Mouse (Mus musculus) fat pad, adult 2 months (tissue): ENCODE results near the gene Armh3.
"Not testable (repeated sequence)": the region's sequence is repeated elsewhere in the genome, so short reads cannot be mapped to it uniquely, and the experiment has no call there.

ENCODE experiments used
- DNase-seq: peaks from one replicate; pipeline ENCODE4 v3.0.0-alpha.2; 2011; ENCODE audit warnings: low read depth, low spot score; ENCODE audit errors: extremely low read depth

The Armh3 gene

DNA sequence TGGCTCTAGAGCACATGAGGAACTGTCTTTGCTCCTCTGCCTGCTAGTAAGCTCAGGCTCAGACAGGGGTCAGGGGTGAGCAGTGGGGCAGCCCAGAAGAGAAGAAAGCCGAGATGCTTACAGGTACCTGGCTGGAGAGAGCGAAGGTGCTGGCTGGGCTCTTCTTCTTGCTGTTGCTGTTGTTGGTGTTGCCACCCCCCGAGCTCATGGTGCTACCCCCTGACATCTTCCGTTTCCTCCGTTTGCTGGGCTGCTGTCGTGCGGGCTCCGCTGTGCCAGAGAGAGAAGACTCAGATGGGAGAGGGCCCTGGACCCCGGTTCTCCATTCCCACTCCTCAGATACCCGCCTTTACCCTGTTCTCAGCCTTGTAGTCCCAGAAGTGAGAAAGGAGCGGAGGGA, 35.6 kb upstream of the Armh3 start:
- no peak for DNase-seq

DNA sequence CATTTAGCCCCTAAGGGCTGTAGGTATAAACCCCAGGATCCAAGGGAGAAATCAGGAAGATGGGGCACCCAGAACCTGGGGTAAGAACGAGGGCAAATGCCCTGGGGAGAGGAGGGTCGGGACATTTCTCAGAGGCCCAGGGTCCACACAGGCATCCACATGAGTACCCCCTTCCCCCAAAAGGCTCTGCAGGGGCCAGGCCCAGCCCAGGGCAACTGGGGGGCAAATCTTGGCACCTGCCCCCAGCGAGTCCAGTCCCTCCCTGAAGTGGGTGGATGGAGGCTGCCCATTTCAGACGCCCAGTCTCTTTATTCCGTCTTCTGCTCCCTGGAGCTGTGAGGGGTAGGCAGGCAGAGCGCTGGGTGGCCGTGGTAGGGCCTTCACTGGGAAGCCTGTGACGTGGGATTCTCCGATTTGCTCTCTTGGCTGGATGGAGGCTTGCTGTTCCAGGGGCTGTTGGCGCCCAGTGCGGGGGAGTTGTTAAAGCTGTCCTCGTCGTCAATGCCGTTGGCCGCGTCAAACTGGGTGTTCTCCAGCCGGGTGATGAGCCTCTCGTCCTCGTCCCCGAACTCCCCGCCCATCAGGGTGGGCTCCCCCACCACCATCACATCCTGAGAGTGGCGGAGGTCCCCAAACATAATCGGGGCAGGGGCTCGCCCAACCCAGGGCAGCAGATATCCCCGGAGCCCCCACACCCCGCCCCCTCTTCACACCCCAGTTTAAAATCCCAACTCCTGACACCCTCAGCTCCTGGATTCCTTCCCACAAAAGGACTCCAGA, 34.6 kb upstream of the Armh3 start:
- DNase-seq, result no peak

DNA sequence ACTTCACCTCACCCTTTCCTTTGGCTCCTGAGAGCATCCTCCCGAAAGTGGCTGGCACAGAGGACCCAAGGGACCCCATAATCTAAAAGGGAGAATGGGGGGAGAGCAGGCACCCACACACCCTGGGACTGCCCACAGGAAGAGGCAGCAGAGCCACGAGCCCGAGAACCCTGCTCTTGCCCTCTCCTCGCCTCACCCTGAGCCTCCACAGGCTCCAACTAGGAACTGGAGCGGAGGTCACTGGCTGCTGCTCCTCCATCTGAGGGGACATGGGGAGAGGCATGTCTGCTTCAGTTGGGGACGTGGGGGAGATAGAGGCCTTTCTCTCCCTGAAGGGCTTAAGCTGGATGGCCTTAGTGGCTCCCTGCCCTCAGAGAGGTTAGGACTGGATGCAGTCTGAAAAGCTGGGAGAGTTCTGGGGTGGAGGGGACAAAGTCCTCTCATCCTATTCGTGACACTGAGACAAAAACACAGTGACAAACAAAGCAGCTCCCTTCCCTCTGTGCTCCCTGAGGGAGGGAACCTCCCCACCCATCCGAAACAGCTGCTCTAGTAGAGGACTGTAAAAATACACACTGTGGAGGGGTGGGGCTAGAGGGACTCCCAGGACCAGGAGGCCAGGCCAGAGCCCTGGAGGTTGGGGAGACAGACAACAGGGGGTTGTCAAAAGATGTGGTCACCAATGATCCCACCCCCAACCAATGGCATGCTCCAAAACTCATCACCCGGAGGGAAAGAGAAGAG, 33.6 kb upstream of the Armh3 start:
- no peak for DNase-seq

DNA sequence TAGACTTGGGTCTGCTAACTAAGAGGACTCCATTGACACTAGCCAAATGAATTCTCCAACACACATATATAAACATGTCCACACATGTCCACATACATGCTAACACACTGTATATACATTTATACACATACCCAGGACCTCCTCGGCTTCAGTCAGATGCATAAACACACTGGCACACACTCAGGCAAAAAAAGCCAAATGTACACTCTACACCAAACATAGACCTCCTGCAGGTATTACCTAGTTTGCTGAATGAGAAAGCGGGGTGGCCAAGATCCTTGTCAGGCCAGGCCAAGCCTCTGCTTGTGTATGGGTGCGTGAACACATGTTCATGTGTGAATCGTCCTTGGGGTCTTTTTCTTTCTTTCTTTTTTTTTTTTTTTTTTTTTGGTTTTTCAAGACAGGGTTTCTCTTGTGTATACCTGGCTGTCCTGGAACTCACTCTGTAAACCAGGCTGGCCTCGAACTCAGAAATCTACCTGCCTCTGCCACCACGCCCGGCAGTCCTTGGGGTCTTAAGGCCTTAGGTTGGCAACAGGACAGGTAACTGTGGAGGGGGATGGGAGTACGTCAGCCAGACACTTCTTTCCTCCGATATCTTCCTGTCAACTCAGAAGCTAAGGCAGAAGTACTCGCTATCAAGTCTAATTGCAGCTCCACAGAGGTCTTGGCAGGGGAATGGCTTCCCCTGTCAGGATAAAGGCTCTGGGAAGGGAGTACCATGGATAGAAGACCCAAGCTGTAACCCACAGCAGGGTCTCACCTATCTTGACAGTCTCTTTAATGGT, 32.1 kb upstream of the Armh3 start:
- DNase-seq, result no peak

DNA sequence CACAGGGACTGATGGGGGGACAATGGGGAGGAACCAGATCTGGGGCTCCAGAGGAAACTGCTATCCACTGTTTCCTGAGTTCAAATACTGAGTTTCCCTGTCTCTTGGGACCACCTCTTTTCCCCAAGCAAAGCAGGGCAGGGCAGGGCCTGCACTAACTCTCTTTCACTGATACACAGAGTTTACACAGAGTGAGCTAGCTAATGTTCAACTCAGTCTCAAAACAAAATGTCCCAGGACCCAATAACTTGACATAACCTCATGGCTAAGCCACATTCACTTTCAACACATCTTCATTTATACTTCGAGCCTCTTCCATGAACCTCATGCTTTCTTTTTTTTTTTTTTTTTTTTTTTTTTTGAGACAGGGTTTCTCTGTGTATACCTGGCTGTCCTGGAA, 31.4 kb upstream of the Armh3 start:
- no peak for DNase-seq

DNA sequence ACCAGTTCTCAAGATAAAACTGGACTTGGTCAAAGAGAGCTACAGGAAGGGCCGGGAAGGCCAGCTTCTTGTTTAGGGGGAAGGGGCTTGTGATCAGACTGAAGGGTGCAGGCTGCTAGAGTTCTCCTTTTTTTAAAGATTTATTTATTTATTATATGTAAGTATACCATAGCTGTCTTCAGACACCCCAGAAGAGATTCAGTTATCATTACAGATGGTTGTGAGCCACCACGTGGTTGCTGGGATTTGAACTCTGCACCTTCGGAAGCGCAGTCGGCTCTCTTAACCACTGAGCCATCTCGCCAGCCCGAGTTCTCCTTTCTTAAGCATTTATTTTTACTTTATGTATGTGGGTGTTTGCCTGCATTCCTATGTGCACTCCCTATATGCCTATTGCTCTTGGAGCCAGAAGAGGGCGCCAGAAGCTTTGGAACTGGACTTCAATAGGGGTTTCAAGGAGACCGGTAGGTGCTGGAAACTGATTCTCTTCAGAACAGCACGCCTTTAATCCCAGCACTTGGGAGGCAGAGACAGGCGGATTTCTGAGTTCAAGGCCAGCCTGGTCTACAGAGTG, 30.5 kb upstream of the Armh3 start:
- no peak for DNase-seq

DNA sequence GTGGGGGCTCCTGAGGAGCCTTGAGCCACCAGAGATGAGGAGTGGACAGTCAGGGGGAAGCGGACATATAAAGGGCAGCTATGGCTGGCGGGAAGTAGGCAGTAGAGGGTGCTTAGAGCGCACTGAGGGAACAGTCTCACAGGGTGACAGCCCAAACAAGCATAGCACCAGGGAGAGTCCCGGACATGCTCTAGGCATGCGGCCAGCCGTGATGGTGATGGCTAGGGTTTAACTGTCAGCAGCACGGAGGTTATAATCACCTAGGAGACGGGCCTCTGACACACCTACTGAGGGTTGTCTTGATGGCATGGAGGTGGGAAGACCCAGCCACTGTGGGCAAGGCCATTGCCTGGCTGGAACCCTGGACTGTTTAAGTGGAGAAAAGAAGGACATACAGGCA, 28.3 kb upstream of the Armh3 start:
- no peak for DNase-seq

DNA sequence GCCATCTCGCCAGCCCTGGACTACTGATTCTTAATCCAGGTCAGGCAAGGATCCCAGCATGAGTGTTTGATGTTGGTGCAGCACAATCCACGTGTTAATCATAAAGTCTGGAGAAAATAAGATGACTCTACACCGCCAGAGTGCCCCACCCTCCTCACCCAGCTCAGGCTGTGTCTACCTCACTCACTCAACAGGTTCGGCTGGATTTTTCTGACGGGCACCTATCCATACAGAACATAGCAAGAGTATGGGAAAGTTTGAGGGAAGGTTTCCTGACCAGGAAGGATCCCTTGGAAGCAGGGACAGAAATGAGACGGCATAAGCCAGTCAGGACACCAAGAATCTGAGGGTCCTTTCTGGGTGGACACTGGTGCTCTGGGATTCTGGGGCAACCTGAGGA, 26.7 kb upstream of the Armh3 start:
- DNase-seq, result no peak

DNA sequence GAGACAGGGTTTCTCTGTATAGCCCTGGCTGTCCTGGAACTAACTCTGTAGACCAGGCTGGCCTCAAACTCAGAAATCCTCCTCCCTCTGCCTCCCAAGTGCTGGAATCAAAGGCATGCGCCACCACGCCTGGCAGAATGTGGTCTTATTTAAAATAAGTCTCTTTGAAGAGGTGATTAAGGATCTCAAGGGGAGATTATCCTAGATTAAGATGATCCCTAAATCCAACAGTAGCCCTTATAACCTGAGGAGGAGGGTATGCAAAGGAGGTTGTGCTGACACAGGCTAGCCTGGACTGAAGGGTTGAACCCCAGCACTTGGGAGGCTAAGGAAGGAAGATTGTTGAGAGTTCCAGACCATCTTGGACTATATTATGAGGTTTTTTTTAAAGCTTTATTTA, 17.7 kb upstream of the Armh3 start:
- no peak for DNase-seq

DNA sequence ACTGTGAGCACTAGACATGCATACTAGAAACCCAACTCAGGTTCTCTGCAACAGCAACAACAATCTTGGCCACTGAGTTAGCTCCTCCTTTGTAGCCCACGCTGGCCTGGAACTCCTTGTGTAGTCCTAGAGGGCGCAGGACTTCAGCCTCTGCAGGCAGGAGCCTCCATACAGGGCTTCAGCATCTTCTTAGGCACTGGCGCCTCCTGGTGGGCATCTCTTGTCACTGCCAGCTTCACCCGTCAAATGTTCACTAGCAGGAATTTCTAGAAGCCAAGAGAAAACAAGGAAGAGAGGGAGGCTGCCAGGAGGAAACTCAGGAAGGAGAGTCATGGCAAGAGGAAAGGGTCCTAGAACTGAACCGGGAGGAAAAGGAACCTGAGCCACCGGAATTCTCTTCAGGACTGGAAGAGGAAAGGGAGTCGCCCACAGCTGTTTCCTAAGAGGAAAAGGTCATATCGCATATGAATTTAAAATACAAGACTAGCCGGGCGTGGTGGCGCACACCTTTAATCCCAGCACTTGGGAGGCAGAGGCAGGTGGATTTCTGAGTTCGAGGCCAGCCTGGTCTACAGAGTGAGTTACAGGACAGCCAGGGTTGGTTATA, 16.4 kb upstream of the Armh3 start:
- DNase-seq, result no peak

DNA sequence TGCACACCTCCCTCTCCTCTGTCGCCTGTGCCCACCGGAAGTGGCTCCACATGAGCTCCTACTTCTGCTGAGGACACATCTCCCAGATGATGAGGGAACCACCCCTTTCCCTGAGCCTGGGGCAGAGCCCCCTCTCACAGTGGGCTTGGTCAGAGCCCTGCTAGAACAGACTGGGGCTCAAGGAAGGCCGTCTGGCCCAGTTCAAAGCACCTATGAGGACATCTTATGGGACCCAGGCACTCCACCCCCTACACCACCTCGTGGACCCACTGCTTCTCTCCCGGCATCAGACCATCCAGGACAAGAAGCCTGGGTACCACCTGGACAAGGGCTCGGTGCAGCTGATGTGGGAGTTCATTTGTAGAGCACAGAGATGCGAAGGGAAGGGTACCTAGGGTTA, 7.4 kb upstream of the Armh3 start:
- DNase-seq, result no peak

DNA sequence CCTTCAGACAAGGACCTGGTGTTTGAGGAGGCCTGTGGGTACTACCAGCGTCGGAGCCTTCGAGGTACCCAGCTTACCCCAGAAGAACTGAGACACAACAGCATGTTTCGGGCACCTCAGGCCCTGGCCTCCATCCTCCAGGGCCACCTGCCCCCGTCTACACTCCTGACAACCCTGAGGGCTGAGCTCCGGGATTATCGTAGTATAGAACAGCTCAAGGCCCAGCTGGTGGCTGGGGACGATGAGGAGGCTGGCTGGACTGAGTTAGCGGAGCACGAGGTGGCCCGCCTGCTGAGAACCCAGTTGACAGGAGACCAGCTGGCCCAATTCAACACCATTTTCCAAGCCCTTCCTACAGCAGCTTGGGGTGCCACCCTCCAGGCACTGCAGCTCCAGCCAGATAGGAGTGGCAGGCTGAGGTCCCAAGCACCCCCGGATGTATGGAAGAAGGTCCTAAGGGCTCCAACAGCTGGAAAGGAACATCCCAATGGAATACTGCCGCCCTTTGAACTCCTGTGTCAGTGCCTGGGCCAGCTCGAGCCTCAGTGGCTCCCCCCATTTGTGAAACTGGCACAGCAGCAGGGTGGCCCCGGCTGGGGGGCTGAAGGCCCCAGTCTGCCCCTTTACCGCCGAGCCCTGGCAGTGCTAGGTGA, 6.7 kb upstream of the Armh3 start:
- no peak for DNase-seq

DNA sequence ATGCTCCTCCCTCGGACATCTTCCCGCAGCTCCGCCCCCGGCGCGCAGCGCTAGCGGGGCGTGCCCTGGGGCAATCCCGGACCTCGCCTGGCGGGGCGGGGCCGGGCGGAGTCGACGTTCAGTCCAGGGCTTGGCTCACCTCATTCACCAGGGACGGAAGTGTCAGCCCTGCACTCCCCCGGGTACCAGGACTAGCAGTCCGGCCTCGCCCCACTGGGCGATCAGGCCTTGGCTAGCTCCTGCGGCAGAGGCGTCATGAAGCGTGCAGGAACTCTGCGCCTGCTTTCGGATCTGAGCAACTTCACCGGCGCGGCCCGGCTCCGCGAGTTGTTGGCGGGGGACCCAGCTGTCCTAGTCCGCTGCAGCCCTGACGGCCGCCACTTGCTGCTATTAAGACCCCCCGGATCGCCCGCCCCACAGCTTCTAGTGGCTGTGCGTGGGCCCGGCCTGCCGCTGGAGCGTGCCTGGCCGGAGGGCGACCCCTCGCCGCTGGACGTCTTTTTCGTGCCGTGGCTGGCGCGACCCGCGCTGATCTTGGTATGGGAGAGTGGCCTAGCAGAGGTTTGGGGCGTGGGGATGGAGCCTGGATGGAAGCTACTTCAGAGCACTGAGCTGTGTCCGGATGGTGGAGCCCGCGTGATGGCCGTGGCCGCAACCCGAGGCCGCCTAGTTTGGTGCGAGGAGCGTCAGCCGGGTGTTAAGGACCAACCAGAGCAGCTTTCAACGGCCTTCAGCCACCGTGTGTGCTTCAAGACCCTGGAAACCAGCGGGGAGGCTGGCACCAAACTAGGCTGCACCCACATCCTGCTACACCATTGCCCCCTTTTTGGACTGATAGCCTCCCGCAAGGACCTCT, 5.3 kb upstream of the Armh3 start, which contains the start of gene Hps6:
TSS of gene Hps6 (plus strand) at position 138 of the 856 bp plus-strand sequence.
- DNase-seq, result no peak

DNA sequence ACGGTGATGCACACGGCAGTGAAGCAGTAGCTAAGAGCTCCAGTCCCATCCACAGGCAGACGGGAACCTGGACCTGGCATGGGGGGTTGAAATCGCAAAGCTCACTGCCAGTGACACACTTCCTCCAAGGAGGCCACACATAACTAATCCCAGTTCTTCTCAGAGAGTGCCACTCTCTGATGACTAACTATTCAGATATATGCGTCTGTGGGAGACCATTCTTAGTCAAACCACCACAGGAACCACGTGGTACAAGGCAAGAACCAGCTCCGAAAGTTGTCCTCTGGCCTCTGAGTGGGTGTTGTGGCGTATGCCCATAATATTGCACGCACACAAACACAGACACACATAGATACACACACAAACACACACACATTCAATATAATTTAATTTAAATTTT, 4.0 kb upstream of the Armh3 start:
- no peak for DNase-seq

DNA sequence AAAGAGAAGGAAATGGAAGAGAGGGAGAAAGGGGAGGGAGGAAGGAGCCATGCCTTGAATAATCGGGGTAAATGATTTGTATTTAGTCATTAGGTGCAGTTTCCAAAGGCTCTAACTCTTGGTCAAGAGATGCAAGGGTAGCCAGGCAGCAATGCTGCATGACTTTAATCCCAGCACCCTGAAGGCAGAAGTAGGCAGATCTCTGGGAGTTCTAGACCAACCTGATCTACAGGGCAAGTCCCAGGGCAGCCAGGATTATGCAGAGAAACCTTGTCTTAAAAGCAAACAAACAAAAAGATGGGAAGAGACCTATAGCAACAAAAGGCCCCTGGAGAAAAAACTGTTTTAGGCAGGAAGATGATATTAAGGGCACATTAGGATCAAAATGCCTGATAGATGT, 1.1 kb upstream of the Armh3 start:
- DNase-seq, result peak; percentile 66

DNA sequence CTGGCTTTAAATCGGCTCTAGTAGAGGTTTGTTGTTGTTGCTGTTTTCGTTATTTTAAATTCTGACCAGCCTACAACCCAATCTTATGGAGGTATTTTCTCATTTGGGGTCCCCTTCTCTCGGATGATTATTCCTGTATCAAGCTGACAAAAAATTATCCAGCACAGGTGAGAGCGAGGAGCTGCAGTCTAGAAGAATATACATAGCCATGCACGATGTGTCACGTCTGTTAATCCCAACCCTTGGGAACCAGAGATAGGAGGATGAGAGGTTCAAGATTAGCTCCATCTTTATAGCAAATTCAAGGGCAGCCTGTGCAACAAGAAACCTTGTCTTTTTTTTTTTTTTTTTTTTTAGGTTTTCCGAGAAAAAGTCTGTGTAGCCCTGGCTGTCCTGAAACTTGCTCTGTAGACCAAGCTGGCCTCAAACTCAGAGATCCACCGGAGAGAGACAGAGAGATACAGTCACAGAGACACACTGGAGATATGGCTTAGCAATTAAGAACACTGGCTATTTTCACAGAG, 468 bp upstream of the Armh3 start:
- DNase-seq, result no peak

DNA sequence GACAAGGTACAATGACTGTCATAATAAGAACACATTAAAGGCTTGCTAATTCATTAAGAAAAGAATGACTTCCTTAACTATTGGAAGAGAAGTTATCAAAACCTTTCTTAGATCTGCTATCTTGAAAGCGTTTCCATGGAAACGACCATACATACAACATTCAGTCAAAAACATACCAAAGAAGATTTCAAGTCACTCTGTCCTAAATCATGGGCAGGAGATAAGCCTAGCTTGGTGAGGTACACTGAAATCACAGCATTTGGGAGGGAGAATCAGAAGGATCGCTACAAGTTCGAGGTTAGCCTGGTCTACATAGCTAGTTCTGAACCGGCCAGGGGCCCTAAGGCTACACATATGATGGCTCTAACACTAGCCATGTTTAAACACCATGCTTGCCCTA, 923 bp downstream of the Armh3 start:
- DNase-seq, result no peak

DNA sequence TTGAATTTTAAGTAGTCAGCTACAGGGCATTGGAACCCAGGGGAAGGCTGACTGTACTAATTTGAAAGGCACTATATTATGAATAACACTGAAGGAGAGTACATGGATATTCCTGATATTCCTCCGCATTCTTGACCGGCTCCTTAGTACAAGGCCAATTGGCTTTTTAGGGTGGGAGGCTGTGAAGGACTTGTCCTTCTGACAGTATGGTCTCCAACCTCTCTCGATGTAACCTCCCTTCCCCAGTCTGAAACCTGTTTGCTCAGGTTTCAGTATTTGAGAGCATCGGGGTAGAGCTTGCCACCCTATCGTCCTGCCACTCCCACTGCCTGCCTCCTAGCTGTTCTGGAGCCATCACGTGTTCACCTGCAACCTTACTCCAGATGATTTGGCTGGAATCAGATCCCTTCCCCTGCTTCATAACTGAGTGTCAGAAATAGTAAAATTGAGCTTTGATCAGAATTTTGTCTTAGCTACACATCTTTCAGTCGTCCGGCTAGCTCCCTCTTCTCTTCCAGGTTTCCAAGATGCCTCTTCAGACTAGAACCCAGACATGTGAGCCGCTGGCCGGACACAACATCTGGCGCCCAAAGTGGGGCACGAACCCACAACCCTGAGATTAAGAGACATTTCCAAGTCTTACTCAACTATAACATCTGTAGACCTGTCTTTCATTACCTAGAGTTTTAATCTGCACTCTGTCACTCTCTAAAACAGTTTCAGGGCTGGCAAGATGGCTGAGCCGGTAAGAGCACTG, 4.1 kb downstream of the Armh3 start:
- DNase-seq, result no peak

DNA sequence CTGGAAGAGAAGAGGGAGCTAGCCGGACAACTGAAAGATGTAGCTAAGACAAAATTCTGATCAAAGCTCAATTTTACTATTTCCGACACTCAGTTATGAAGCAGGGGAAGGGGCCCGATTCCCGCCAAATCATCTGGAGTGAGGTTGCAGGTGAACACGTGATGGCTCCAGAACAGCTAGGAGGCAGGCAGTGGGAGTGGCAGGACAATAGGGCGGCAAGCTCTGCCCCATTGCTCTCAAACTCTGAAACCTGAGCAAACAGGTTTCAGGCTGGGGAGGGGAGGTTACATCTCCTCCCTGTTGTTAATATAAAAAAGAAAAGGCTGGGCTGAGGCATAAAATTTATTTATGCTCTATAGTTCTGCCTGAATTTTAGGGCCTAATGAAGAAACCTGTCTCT, 4.8 kb downstream of the Armh3 start:
- not testable (repeated sequence) for DNase-seq
